In the genomic region with DNA sequence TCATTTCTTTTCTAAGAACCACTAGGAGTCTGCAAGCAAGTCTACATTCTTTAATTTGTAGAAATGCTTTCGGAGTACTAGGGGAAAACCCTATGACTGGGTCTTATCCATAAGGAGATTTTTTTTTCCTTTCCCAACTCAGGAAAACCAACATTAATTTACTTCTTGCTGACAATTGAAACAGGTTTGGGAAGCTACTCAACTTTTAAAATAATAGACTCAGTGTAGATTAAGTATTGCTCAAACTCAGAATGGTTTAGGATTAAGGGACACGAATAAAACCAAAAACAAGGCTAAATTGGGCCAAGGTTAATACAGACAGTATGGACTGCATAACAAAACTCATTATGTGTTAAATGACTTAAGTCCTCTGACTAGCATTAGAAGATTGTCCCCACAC, we compare ENCODE assay signal across 10 mouse cellular contexts.
"Had no signal": no experiment of that assay in that cellular context is flagged by ENCODE, and none has a peak within 500 bp of the region (broad histone marks: within the 10 kb centered on the region; RNA-seq: fewer than 3 reads in every experiment).

No protein-coding gene starts in this region.

- H3K4me3 ChIP-seq: limb, embryonic 12.5 days; liver, embryonic 13.5 days; neural tube, embryonic 12.5 days; neural tube, embryonic 15.5 days; stomach, embryonic 15.5 days had no signal

- H3K27ac ChIP-seq: limb, embryonic 12.5 days; liver, embryonic 13.5 days; neural tube, embryonic 12.5 days; neural tube, embryonic 15.5 days had no signal

- H3K9ac ChIP-seq: limb, embryonic 12.5 days; liver, embryonic 13.5 days; neural tube, embryonic 12.5 days; neural tube, embryonic 15.5 days; stomach, embryonic 15.5 days had no signal

- H3K4me2 ChIP-seq: limb, embryonic 12.5 days; liver, embryonic 13.5 days; midbrain, embryonic 11.5 days; neural tube, embryonic 12.5 days; neural tube, embryonic 15.5 days; stomach, embryonic 15.5 days had no signal

- ATAC-seq: intestine, postnatal 0 days had no signal

- DNase-seq: liver, embryonic 13.5 days; lung, adult 2 months; spleen, adult 18-20 months; thymus, postnatal 25 days had no signal

- H3K36me3 ChIP-seq: limb, embryonic 12.5 days; liver, embryonic 13.5 days; neural tube, embryonic 12.5 days; neural tube, embryonic 15.5 days; stomach, embryonic 15.5 days had no signal

- H3K9me3 ChIP-seq: limb, embryonic 12.5 days; liver, embryonic 13.5 days; neural tube, embryonic 12.5 days; neural tube, embryonic 15.5 days; stomach, embryonic 15.5 days had no signal

- H3K27me3 ChIP-seq: limb, embryonic 12.5 days; liver, embryonic 13.5 days; neural tube, embryonic 12.5 days; neural tube, embryonic 15.5 days; stomach, embryonic 15.5 days had no signal

- H3K4me1 ChIP-seq: liver, embryonic 13.5 days; stomach, embryonic 15.5 days had no signal
